Mouse (Mus musculus) lung, postnatal 25 days (tissue): ENCODE data around the gene Cnst.

ENCODE experiments used
- DNase-seq: peaks from one replicate; pipeline ENCODE4 v3.0.0; 2022; ENCODE audit warnings: low spot score

Gene Cnst

GRCm38 (mm10) chr1:179553197-179553948 lies 7.2 kb downstream of the Cnst start:
- DNase-seq: no peak

- DNase-seq: no peak
Measured at GRCm38 (mm10) chr1:179553949-179554347, 7.8 kb downstream of the Cnst start.

- peak; percentile 38 for DNase-seq
Measured at GRCm38 (mm10) chr1:179556921-179557320, 10.8 kb downstream of the Cnst start.

- no peak for DNase-seq
Measured at GRCm38 (mm10) chr1:179559446-179560194, 13.4 kb downstream of the Cnst start.

- peak; percentile 69 for DNase-seq
Measured at GRCm38 (mm10) chr1:179560845-179561430, 14.8 kb downstream of the Cnst start.

- DNase-seq: no peak
Measured at GRCm38 (mm10) chr1:179563211-179563610, 17.0 kb downstream of the Cnst start.

GRCm38 (mm10) chr1:179563926-179564325 lies 17.8 kb downstream of the Cnst start:
- peak; percentile 33 for DNase-seq

- no peak for DNase-seq
Measured at GRCm38 (mm10) chr1:179567558-179567957, 21.4 kb downstream of the Cnst start.

- peak; percentile 76 for DNase-seq
Measured at GRCm38 (mm10) chr1:179568690-179569398, 22.7 kb downstream of the Cnst start.

- no peak for DNase-seq
Measured at GRCm38 (mm10) chr1:179570482-179570881, 24.3 kb downstream of the Cnst start.

GRCm38 (mm10) chr1:179571686-179572085 lies 25.5 kb downstream of the Cnst start:
- no peak for DNase-seq

GRCm38 (mm10) chr1:179573650-179574206 lies 27.6 kb downstream of the Cnst start:
- DNase-seq: no peak

GRCm38 (mm10) chr1:179578625-179579024 lies 32.5 kb downstream of the Cnst start:
- peak; percentile 28 for DNase-seq

GRCm38 (mm10) chr1:179580200-179580599 lies 34.0 kb downstream of the Cnst start:
- DNase-seq: no peak

- no peak for DNase-seq
Measured at GRCm38 (mm10) chr1:179581422-179581821, 35.3 kb downstream of the Cnst start.

GRCm38 (mm10) chr1:179582021-179582433 lies 35.9 kb downstream of the Cnst start:
- DNase-seq: peak; percentile 16

- DNase-seq: no peak
Measured at GRCm38 (mm10) chr1:179583090-179583489, 36.9 kb downstream of the Cnst start.

GRCm38 (mm10) chr1:179584220-179584619 lies 38.0 kb downstream of the Cnst start:
- no peak for DNase-seq

GRCm38 (mm10) chr1:179585646-179586045 lies 39.5 kb downstream of the Cnst start:
- no peak for DNase-seq

- DNase-seq: no peak
Measured at GRCm38 (mm10) chr1:179586430-179587095, 40.4 kb downstream of the Cnst start.

GRCm38 (mm10) chr1:179588230-179588629 lies 42.1 kb downstream of the Cnst start:
- DNase-seq: no peak
